ENCODE assay signal across 8 mouse cellular contexts in genomic region chr11:117265270-117265980, GRCm38 (mm10).
DNase-seq lines count a peak whose midpoint lies in the region; ATAC-seq and TF ChIP-seq lines count a peak whose summit lies in the region.

No protein-coding gene starts in this region.

- H3K9me3 ChIP-seq in MEL (replicated peaks; ENCODE audit: insufficient read depth, low read length): no peaks in the 10 kb centered on the region
- no peaks in the 10 kb centered on the region for H3K9me3 ChIP-seq in embryonic facial prominence, embryonic 15.5 days (replicated peaks)
- no peaks in the 10 kb centered on the region for H3K9me3 ChIP-seq in limb, embryonic 13.5 days
- H3K9me3 ChIP-seq in midbrain, embryonic 16.5 days (replicated peaks; ENCODE audit: control insufficient read depth, low read length, poor library complexity, severe bottlenecking): no peaks in the 10 kb centered on the region

- peak; percentile 27 to 42 for DNase-seq in B cell, adult 2 months
- peak; percentile 53 for DNase-seq in MEL (ENCODE audit: low read depth, low spot score)
- DNase-seq in heart, postnatal 4 days: peak; percentile 79
- peak; percentile 74 for DNase-seq in yolk sac, embryonic 10.5 days (ENCODE audit: low spot score)

- peaks cover 4% of the 10 kb centered on the region; the same call in 1 of the 2 replicates for H3K79me2 ChIP-seq in MEL (ENCODE audit: control insufficient read depth, insufficient read depth, low read length, poor library complexity)

- H3K36me3 ChIP-seq in MEL (ENCODE audit: control insufficient read depth in 1 of 2, insufficient read depth in 2 of 2, low read length in 2 of 2): peaks cover 0 to 11% of the 10 kb centered on the region in 2 experiments; a peak in 2 of 4 replicates
- no peaks in the 10 kb centered on the region for H3K36me3 ChIP-seq in embryonic facial prominence, embryonic 15.5 days
- H3K36me3 ChIP-seq in limb, embryonic 13.5 days: no peaks in the 10 kb centered on the region
- H3K36me3 ChIP-seq in midbrain, embryonic 16.5 days (ENCODE audit: control insufficient read depth, insufficient read depth, low read length): no peaks in the 10 kb centered on the region

- WGBS in embryonic facial prominence, embryonic 15.5 days: 3% methylated on average over 18 of the region's 18 CpGs
- 4% methylated on average over 18 of the region's 18 CpGs for WGBS in limb, embryonic 13.5 days
- WGBS in midbrain, embryonic 16.5 days: 7% methylated on average over 18 of the region's 18 CpGs

- H3K4me1 ChIP-seq in MEL (ENCODE audit: control insufficient read depth in 1 of 2, insufficient read depth in 2 of 2, low read length in 2 of 2): peaks cover 2 to 36% of the 10 kb centered on the region in 2 experiments
- H3K4me1 ChIP-seq in embryonic facial prominence, embryonic 15.5 days: peaks cover 75% of the 10 kb centered on the region
- H3K4me1 ChIP-seq in limb, embryonic 13.5 days: peaks cover 62% of the 10 kb centered on the region
- peaks cover 31% of the 10 kb centered on the region for H3K4me1 ChIP-seq in midbrain, embryonic 16.5 days (ENCODE audit: control insufficient read depth, insufficient read depth, low read length)

- H3K9ac ChIP-seq in MEL (ENCODE audit: control insufficient read depth, low read depth, low read length, poor library complexity, severe bottlenecking): peak overlapping the region; percentile 54
- peak overlapping the region; percentile 65 for H3K9ac ChIP-seq in embryonic facial prominence, embryonic 15.5 days
- peak overlapping the region; percentile 91 for H3K9ac ChIP-seq in limb, embryonic 13.5 days
- H3K9ac ChIP-seq in midbrain, embryonic 16.5 days (ENCODE audit: low read depth, low read length): no peak overlapping the region; the same call in 1 of the 2 replicates

- TF ChIP-seq CTCF in MEL (IDR thresholded peaks at IDR 0.05 in 2 of 3, conservative IDR thresholded peaks at IDR 0.05 in 1 of 3; ENCODE audit: control insufficient read depth in 1 of 3, insufficient read depth in 1 of 3, low read depth in 2 of 3, low read length in 3 of 3, poor library complexity in 1 of 3, severe bottlenecking in 1 of 3): no peak; a peak in 1 of 6 replicates

- TF ChIP-seq POLR2A in MEL (IDR thresholded peaks at IDR 0.05; ENCODE audit: control insufficient read depth in 1 of 2, insufficient read depth in 1 of 2, low read depth in 1 of 2, low read length in 2 of 2, poor library complexity in 1 of 2): no peak

- H3K27me3 ChIP-seq in MEL (ENCODE audit: control insufficient read depth in 1 of 2, insufficient read depth in 2 of 2, low read length in 2 of 2): no peaks in the 10 kb centered on the region; a peak in 1 of 4 replicates
- H3K27me3 ChIP-seq in embryonic facial prominence, embryonic 15.5 days: no peaks in the 10 kb centered on the region
- no peaks in the 10 kb centered on the region for H3K27me3 ChIP-seq in limb, embryonic 13.5 days
- H3K27me3 ChIP-seq in midbrain, embryonic 16.5 days (ENCODE audit: control insufficient read depth, insufficient read depth, low read depth, low read length): no peaks in the 10 kb centered on the region; the same call in none of the 2 replicates

- peak overlapping the region; percentile 45 to 71; a peak in 3 of 4 replicates for H3K4me3 ChIP-seq in MEL (ENCODE audit: control insufficient read depth in 1 of 2, insufficient read depth in 1 of 2, low read depth in 2 of 2, low read length in 2 of 2)
- H3K4me3 ChIP-seq in embryonic facial prominence, embryonic 15.5 days (replicated peaks): peak overlapping the region; percentile 81
- H3K4me3 ChIP-seq in limb, embryonic 13.5 days: peak overlapping the region; percentile 87
- peak overlapping the region; percentile 45 for H3K4me3 ChIP-seq in midbrain, embryonic 16.5 days (ENCODE audit: low read depth, low read length)

- H3K27ac ChIP-seq in MEL (ENCODE audit: control insufficient read depth, low read depth, low read length): no peak overlapping the region
- H3K27ac ChIP-seq in embryonic facial prominence, embryonic 15.5 days (replicated peaks): peak overlapping the region; percentile 93
- H3K27ac ChIP-seq in limb, embryonic 13.5 days: peak overlapping the region; percentile 92
- peak overlapping the region; percentile 10; the same call in 1 of the 2 replicates for H3K27ac ChIP-seq in midbrain, embryonic 16.5 days (ENCODE audit: low read length)

- TF ChIP-seq EP300 in MEL (IDR thresholded peaks at IDR 0.05; ENCODE audit: low read depth in 1 of 2, low read length in 2 of 2): no peak

- TF ChIP-seq RAD21 in MEL (IDR thresholded peaks at IDR 0.05; ENCODE audit: low read depth, low read length): no peak

- peak; percentile 34 for ATAC-seq in embryonic facial prominence, embryonic 15.5 days (ENCODE audit: insufficient number of reproducible peaks, low FRiP score, low TSS enrichment, low read depth)
- ATAC-seq in limb, embryonic 13.5 days (ENCODE audit: low FRiP score, low read depth): peak; percentile 46
- no peak for ATAC-seq in midbrain, embryonic 16.5 days
- ATAC-seq in megakaryocyte-erythroid progenitor cell, adult 5-6 weeks (replicated peaks; ENCODE audit: low FRiP score, low TSS enrichment, poor library complexity, severe bottlenecking): no peak

- peak overlapping the region; percentile 88 for H3K4me2 ChIP-seq in embryonic facial prominence, embryonic 15.5 days (replicated peaks)
- H3K4me2 ChIP-seq in limb, embryonic 13.5 days (replicated peaks): peak overlapping the region; percentile 89
- H3K4me2 ChIP-seq in midbrain, embryonic 16.5 days (ENCODE audit: low read length): peak overlapping the region; percentile 86

TF ChIP-seq in MEL, 35 proteins besides CTCF, POLR2A, EP300 and RAD21:
- no peak for TF ChIP-seq UBTF (IDR thresholded peaks at IDR 0.05; ENCODE audit: borderline replicate concordance, insufficient read depth, low read depth, low read length)
- no peak for TF ChIP-seq MYB (IDR thresholded peaks at IDR 0.05; ENCODE audit: low read depth, low read length)
- no peak for TF ChIP-seq MAZ (IDR thresholded peaks at IDR 0.05; ENCODE audit: low read depth, low read length)
- no peak for TF ChIP-seq TCF12 (IDR thresholded peaks at IDR 0.05; ENCODE audit: low read depth, low read length)
- TF ChIP-seq GABPA (IDR thresholded peaks at IDR 0.05; ENCODE audit: low read depth, low read length): no peak
- TF ChIP-seq ZMIZ1 (IDR thresholded peaks at IDR 0.05; ENCODE audit: low read depth, low read length): no peak
- TF ChIP-seq ZC3H11A (IDR thresholded peaks at IDR 0.05; ENCODE audit: low read depth, low read length): no peak
- no peak for TF ChIP-seq MAX (IDR thresholded peaks at IDR 0.05; ENCODE audit: low read length)
- no peak for TF ChIP-seq MEF2A (IDR thresholded peaks at IDR 0.05; ENCODE audit: extremely low read depth, insufficient replicate concordance, low read depth, low read length, poor library complexity, severe bottlenecking)
- no peak for TF ChIP-seq POLR2AphosphoS5 (IDR thresholded peaks at IDR 0.05; ENCODE audit: borderline replicate concordance, low read depth, low read length)
- TF ChIP-seq MYC (IDR thresholded peaks at IDR 0.05; ENCODE audit: low read depth, low read length): no peak
- no peak for TF ChIP-seq MAFK (IDR thresholded peaks at IDR 0.05; ENCODE audit: borderline replicate concordance, low read depth, low read length)
- TF ChIP-seq ZKSCAN1 (IDR thresholded peaks at IDR 0.05; ENCODE audit: low read depth, low read length): no peak
- TF ChIP-seq USF1 (IDR thresholded peaks at IDR 0.05; ENCODE audit: low read depth, low read length): no peak
- TF ChIP-seq USF2 (IDR thresholded peaks at IDR 0.05; ENCODE audit: borderline replicate concordance in 1 of 2, insufficient read depth in 1 of 2, low read depth in 1 of 2, low read length in 2 of 2): no peak
- no peak for TF ChIP-seq POLR2AphosphoS2 (IDR thresholded peaks at IDR 0.05; ENCODE audit: low read length)
- TF ChIP-seq JUND (IDR thresholded peaks at IDR 0.05; ENCODE audit: low read depth, low read length): no peak

Comparison
In these comparisons a context has a peak if more than half of its experiments do, and no peak if none do; other contexts are left out.
1. ATAC-seq: peak in embryonic facial prominence, embryonic 15.5 days (single experiment) and limb, embryonic 13.5 days (single experiment); none in midbrain, embryonic 16.5 days (single experiment) and megakaryocyte-erythroid progenitor cell, adult 5-6 weeks (single experiment).
2. Peak in every context shown above with its lines, with median percentiles within 50 percentile points of each other: DNase-seq, H3K4me3 ChIP-seq and H3K4me2 ChIP-seq.